Mouse (Mus musculus) heart, postnatal 0 days (tissue): Measurements from ENCODE around the gene Sbsn. TPM values are rescaled to one million over a fixed set of nuclear protein-coding genes. Genes with fewer than 3 reads are reported as not detected.
A peak's percentile ranks its signal among the peaks of the same experiment; 100 is the strongest.
"Not testable (repeated sequence)": the region's sequence is repeated elsewhere in the genome, so short reads cannot be mapped to it uniquely, and the experiment has no call there.

ENCODE experiments used
- ATAC-seq: fragments of 200-750 bp; cut with Nextera tagmentation; 2 replicates; pipeline ENCODE4 v1.8.0; 2017; ENCODE audit warnings: low read depth, moderate number of reproducible peaks, moderate library complexity; ENCODE audit not compliant: insufficient read depth
- DNase-seq: peaks from one replicate; pipeline ENCODE4 v3.0.0-alpha.2; 2016; ENCODE audit warnings: low spot score
- H3K27ac ChIP-seq: fragments of 300-500 bp; sonication (generic); 2 replicates; pipeline ENCODE4 v1.5.1; 2014; ENCODE audit warnings: low read depth, mild to moderate bottlenecking
- H3K27me3 ChIP-seq: fragments of 300-500 bp; sonication (generic); 2 replicates; pipeline ENCODE4 v1.6.1; 2014; ENCODE audit warnings: low read length, mixed read lengths; ENCODE audit not compliant: control insufficient read depth, insufficient read depth
- H3K36me3 ChIP-seq: fragments of 300-500 bp; sonication (generic); replicated peaks from 2 replicates; pipeline ENCODE4 v1.6.1; 2014; ENCODE audit warnings: low read length, mixed read lengths; ENCODE audit not compliant: control insufficient read depth, insufficient read depth
- H3K4me1 ChIP-seq: fragments of 300-500 bp; sonication (generic); 2 replicates; pipeline ENCODE4 v1.6.1; 2014; ENCODE audit warnings: antibody characterized with exemption; ENCODE audit not compliant: control insufficient read depth, insufficient read depth
- H3K4me2 ChIP-seq: fragments of 300-500 bp; sonication (generic); 2 replicates; pipeline ENCODE4 v1.6.1; 2014; ENCODE audit warnings: low read depth, mild to moderate bottlenecking, low read length, moderate library complexity
- H3K4me3 ChIP-seq: fragments of 300-500 bp; sonication (generic); 2 replicates; pipeline ENCODE4 v1.5.1; 2014; ENCODE audit warnings: low read depth, low read length
- H3K9ac ChIP-seq: fragments of 300-500 bp; sonication (generic); replicated peaks from 2 replicates; pipeline ENCODE4 v1.6.1; 2014; ENCODE audit warnings: low read depth, low read length, mixed read lengths
- H3K9me3 ChIP-seq: fragments of 300-500 bp; sonication (generic); replicated peaks from 2 replicates; pipeline ENCODE4 v1.6.1; 2016; ENCODE audit warnings: low read length; ENCODE audit not compliant: control insufficient read depth
- CTCF ChIP-seq: IDR thresholded peaks from 2 replicates; pipeline ENCODE4 v1.5.1; 2016; ENCODE audit warnings: antibody characterized with exemption, control low read depth, low read depth
- EP300 ChIP-seq: IDR thresholded peaks from 2 replicates; pipeline ENCODE4 v1.6.1; 2016; ENCODE audit warnings: antibody characterized with exemption, low read depth
- WGBS: fragments of 180-500 bp; shearing (Covaris S2); extraction: QIAGEN DNeasy Blood & Tissue Kit; methylation state at CpG from one replicate; pipeline ENCODE4 v1.1.7; 2014; 5-methylcytosine and 5-hydroxymethylcytosine counted together
- polyA plus RNA-seq: library from polyadenylated mRNA; unstranded; fragments of >200 nt; fragmentation: Nextera tagmentation; extraction: Ambion mirVana; gene quantifications from 2 replicates; pipeline ENCODE4 v1.2.1, GENCODE M21; 2015
- total RNA-seq: library from RNA; depleted of rRNA; stranded (reverse); fragments of >200 nt; gene quantifications from 2 replicates; pipeline ENCODE4 v1.2.3, GENCODE M21; 2014; ENCODE audit warnings: low replicate concordance

The Sbsn gene
- total and polyA plus RNA-seq, 2 experiments from 2014 or later: 0.23 to 2.5 TPM

DNA sequence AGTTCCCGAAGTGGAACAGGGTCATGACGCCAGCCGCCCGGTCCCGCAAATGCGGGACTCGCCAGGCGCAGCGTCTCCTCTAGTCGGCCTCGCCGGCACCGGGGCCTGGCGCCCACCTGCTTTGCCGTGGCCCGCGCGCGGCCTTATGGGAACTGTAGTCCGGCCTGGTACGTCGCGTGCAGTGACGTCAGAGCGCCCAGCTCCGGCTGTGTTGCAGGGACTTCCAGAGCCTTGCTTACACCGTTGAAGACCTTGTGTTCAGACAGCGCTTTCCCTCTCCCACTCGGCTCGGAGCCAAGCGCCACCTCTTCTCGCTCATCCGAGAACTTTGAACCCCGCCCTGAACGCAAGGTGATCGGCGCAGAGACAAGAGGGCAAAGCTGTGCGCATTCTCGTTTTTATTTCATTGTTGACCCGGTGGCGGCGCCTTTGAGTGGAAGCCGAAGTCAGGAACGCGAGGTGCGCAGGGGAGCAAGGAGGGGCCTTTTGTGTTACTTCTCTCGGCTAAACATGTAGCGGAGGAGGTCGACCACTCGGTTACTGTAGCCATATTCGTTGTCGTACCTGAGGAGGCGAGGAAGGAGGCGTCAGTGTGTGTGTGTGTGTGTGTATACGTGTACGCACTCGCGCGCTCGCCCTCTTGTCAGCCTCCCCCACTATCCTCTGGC is 21.7 kb upstream of the Sbsn start, which contains the start of gene Tmem147:
Tmem147 (minus strand) TSS at position 145 of the 668 bp plus-strand sequence.
- peaks cover 36% of the 10 kb centered on the region for H3K36me3 ChIP-seq
- DNase-seq (peak; percentile 89), ATAC-seq (peak; percentile 98)
- H3K4me1 ChIP-seq: peaks cover 14% of the 10 kb centered on the region
- WGBS: under 1% methylated on average over 60 of the region's 60 CpGs
- peak within 1 kb of the TSS; percentile 97 for H3K4me2 ChIP-seq
- peak within 1 kb of the TSS; percentile 84 for H3K27ac ChIP-seq
- no peaks in the 10 kb centered on the region for H3K27me3 ChIP-seq
- H3K4me3 ChIP-seq: peak within 1 kb of the TSS; percentile 88
- TF ChIP-seq EP300 (no peak), CTCF (peak; percentile 42)
- H3K9me3 ChIP-seq: no peaks in the 10 kb centered on the region
- H3K9ac ChIP-seq: peak within 1 kb of the TSS; percentile 85

DNA sequence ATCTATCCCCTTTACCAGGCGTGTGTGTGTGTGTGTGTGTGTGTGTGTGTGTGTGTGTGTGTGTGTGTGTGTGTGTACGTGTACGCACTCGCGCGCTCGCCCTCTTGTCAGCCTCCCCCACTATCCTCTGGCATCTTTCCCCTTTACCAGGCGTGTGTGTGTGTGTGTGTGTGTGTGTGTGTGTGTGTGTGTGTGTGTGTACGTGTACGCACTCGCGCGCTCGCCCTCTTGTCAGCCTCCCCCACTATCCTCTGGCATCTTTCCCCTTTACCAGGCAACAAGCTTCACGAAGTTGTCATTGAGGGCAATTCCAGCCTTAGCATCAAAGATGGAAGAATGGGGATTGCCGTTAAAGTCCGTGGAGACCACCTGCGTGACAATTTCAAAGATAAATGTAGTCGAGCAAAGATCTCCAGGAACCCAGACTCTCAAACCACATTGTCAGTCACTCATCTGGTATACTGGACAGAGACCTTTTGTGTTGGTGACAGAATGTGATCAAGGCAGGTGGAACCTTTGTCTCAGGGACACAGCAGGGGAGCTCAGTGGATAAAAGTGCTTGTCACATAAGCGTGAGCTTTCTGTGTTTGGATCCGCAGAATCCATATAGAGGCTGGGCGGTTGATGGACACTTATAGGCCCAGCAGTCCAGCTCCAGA is 21.1 kb upstream of the Sbsn start:
- Histone ChIP-seq H3K4me1 (peaks cover 14% of the 10 kb centered on the region), H3K4me3 (peak overlapping the region; percentile 88), H3K36me3 (peaks cover 40% of the 10 kb centered on the region), H3K9ac (peak overlapping the region; percentile 85), H3K4me2 (peak overlapping the region; percentile 97), H3K27ac (peak overlapping the region; percentile 84)
- H3K9me3 ChIP-seq, ATAC-seq, DNase-seq, H3K27me3 ChIP-seq: not testable (repeated sequence)
- 28% methylated on average over 11 of the region's 22 CpGs for WGBS

DNA sequence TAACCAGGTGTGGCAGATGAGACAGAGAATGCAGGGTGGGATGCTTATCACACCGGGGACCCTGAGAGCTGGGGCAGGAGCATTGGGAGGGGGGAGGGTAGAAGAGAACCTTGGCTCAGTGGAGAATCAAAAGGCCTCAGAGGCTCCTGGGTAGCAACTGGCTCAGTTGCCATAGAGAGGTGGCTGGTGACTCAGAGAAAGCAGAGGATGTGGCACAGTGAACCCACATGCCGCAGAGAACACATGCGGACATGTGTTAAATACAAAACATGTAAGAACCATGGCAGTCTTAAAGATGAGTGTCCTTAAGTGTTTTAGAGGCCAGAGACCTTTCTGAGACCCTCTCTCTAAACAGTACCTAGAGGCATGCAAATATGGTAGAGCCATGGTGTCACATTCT is 15.1 kb upstream of the Sbsn start:
- H3K27me3 ChIP-seq: no peaks in the 10 kb centered on the region
- TF ChIP-seq CTCF (no peak), EP300 (no peak)
- H3K9ac ChIP-seq: no peak overlapping the region
- H3K4me3 ChIP-seq: no peak overlapping the region
- no peaks in the 10 kb centered on the region for H3K4me1 ChIP-seq
- no peak overlapping the region for H3K27ac ChIP-seq
- no peak overlapping the region for H3K4me2 ChIP-seq
- no peak for ATAC-seq
- peaks cover 43% of the 10 kb centered on the region for H3K36me3 ChIP-seq
- 81% methylated on average over 3 of the region's 3 CpGs for WGBS
- no peak for DNase-seq
- H3K9me3 ChIP-seq: no peaks in the 10 kb centered on the region; the same call in 1 of the 2 replicates

DNA sequence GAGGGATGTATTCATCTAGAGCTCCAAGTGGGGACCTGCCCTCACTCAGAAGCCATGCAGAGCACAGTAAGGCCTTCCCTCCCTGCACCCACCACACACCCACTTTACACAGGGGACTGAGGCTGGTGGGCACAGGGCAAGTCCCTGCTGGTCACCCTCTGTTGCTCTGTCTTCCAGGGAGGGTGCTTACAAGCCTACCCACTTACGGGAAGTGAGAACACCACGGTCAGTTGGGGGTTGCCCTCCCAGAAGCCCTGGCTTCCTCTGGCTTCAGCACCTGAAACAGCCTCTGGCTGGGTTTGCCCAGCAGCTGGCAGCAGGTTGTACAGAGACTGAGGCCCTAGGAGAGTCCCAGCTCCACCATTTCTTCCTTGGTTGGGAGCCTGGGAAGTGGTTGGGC is 8.7 kb upstream of the Sbsn start:
- not testable (repeated sequence) for H3K27me3 ChIP-seq, H3K36me3 ChIP-seq, H3K4me3 ChIP-seq, DNase-seq, H3K9ac ChIP-seq, ATAC-seq, H3K4me2 ChIP-seq, H3K9me3 ChIP-seq, H3K4me1 ChIP-seq, H3K27ac ChIP-seq
- 76% methylated on average over 2 of the region's 2 CpGs for WGBS

DNA sequence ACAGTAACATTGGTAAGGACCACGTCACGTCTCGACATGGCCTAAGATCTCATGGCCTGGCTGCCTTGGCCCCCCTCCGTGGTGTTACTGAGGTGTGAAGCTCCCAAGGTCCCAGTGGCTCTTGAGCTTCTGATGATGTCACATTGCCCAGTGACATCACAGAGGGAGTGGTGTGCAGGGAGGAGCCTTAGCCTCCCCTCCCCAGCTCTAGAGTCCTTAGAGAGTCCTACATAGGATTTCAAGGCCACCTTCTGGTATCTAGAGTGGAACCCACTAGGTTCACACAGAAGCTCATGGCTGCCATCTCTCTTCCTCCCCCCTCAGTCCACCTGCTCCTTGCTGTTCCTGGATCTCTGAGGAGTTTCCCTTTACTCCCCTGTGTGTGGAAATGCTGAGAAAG is 7.7 kb upstream of the Sbsn start, which contains the start of gene Gapdhs:
Gapdhs (minus strand) TSS at position 65 of the 400 bp plus-strand sequence.
- H3K4me2 ChIP-seq, H3K27me3 ChIP-seq, H3K4me1 ChIP-seq, H3K9ac ChIP-seq, H3K4me3 ChIP-seq, DNase-seq, H3K36me3 ChIP-seq, H3K9me3 ChIP-seq: not testable (repeated sequence)
- 0 out of 2 replicates have a peak within 1 kb of the TSS, but pooled peaks have one; percentile 34 for H3K27ac ChIP-seq
- no CpG with 5 or more reads among the region's 4 CpGs for WGBS
- ATAC-seq: peak; percentile 28; the same call in 1 of the 2 replicates
